Mouse (Mus musculus): ENCODE data around the gene Aatk. TPM values are rescaled to one million over a fixed set of nuclear protein-coding genes. Genes with fewer than 3 reads are reported as not detected.

The Aatk gene
- polyA plus RNA-seq, 1 experiment from 2014 or later, result 1.7 TPM

DNA sequence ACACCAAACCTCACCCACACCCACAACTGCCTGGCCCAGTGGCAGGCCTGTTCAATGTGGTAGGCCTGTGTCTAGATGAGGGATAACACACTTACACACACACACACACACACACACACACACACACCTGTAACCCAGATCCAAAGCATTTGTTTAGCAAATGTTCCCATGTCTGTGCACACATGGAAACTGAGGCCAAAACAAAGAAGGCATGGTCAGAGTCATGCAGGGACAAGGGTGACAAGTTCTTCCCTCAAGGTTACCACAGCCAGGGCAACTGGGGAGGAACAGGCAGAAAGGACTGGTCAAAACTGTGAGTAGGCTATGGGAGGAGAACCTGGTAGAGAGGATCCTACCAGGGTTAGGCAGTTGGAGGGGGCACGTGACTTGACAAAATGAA, 38.5 kb downstream of the Aatk start:
- Histone ChIP-seq H3K4me3 (ENCODE audit: low read length) (no peak overlapping the region), H3K4me1 (ENCODE audit: control insufficient read depth, insufficient read depth, low read length) (peaks cover 5% of the 10 kb centered on the region), H3K36me3 (ENCODE audit: control insufficient read depth, insufficient read depth, low read length) (no peaks in the 10 kb centered on the region), H3K9me3 (ENCODE audit: control insufficient read depth, low read length) (no peaks in the 10 kb centered on the region), H3K27me3 (replicated peaks; ENCODE audit: control insufficient read depth, insufficient read depth, low read length) (no peaks in the 10 kb centered on the region), H3K4me2 (ENCODE audit: low read depth, low read length) (no peak overlapping the region), H3K27ac (ENCODE audit: low read length) (no peak overlapping the region), H3K9ac (ENCODE audit: low read depth, low read length) (no peak overlapping the region)
- ATAC-seq, result no peak
- 92% methylated on average over 1 of the region's 1 CpGs for WGBS

DNA sequence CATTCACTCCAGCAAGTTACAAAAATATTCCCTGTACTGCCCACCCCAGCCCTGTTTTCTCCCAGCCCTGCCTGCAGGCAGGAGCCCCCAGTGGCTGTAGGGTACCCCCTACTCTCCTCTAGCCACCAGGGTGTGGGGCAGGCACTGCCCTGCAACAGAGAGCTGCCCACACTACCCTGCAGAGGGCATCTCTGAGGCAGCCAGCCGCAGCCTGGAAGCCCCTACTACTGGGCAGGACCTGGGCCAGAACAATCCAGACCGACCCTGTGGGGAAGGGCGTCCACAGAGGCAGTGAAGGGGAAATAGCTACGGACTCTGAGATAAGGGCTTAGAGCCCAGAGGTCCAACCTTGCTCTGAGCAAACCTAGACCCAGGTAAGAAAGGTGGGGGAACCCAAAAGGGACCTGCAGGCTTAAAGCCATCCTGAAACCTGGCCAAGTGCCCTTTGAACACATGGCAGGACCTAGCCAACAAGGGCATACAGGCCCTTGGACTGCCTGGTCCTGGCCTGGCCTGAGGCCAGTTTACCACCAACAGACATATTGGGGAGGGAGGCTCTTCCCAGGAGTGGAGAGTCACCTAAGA, 39.4 kb downstream of the Aatk start:
- no peak for ATAC-seq
- WGBS, result 67% methylated on average over 4 of the region's 4 CpGs
- Histone ChIP-seq H3K4me2 (ENCODE audit: low read depth, low read length) (no peak overlapping the region), H3K4me3 (ENCODE audit: low read length) (no peak overlapping the region), H3K4me1 (ENCODE audit: control insufficient read depth, insufficient read depth, low read length) (0 out of 2 replicates have a peak, but pooled peaks cover 2% of the 10 kb centered on the region), H3K9me3 (ENCODE audit: control insufficient read depth, low read length) (no peaks in the 10 kb centered on the region), H3K9ac (ENCODE audit: low read depth, low read length) (no peak overlapping the region), H3K27me3 (replicated peaks; ENCODE audit: control insufficient read depth, insufficient read depth, low read length) (no peaks in the 10 kb centered on the region), H3K27ac (ENCODE audit: low read length) (no peak overlapping the region), H3K36me3 (ENCODE audit: control insufficient read depth, insufficient read depth, low read length) (no peaks in the 10 kb centered on the region)

DNA sequence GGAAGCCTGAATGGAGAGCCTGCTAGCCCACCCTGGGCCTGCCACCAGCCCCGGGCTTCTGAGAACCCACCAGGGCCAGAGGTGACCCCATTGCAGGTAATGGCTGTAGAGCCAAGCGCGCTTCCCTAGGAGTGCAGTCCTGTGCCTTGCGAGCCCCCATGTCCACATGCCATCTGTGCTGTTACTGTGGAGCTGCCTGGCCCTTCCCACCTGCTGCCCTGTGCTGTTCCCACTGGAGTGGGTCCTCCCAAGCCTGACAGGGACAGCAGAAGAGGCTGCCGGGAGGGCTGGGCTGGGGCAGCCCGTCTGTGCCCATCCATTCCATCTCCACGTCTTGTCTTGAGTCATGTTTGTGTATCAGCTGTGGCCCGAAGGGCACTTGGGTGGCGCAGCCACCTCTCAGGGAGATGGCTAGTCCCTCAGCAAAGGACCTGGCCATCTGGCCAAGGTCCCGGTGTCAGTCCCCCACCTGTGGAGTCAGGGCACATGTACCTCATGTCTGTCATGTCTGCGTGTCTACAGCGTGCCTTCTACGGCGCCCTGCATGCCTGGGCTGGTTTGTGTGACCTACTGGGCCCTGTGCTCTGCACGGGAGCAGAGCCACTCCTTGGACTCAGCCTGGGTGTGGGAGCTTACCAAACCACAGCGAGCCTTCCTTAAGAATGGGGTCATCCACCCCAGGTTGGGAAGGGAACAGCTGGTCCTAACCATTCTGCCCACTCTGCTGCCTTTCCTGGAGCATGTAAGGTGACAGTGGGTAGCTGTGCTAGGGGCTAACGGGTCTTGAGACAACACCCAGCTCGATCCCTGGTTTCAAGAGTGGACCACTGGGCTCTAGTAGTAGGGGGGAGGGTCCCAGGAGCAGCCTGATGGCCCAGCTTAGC, 41.3 kb downstream of the Aatk start:
- no peak overlapping the region; the same call in 1 of the 2 replicates for H3K9ac ChIP-seq (ENCODE audit: low read depth, low read length)

DNA sequence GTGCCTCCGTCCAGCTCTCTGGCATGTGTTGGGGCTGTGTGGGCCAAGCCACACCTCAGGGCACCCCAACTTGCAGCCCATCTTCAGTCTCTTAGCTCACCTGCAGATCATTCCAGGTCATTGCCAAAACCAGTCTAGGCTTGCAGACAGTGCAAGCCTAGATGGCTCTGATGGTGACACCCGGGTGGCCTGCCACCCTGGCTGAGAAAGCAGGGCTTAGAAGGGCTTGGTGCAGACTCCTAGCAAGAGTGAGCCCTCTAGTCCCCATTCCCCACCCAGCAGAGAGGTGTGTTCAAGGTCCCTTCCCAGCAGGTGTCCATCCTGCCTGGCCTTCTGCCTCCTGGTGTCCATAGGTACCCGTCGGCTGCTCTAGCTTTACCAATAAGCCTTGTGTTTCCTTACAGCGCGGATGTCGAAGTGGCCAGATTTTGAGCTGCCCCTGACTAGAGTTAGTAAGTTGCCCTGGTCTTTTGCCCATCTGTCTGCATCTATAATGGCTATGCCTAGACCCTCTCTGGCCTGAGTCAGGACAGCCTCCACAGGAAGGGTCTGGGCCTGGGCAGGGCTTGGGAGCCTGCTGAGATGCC, 44.2 kb downstream of the Aatk start:
- ATAC-seq, result no peak
- WGBS, result 91% methylated on average over 7 of the region's 7 CpGs
- no peak overlapping the region for H3K27ac ChIP-seq (ENCODE audit: low read length)

More for the DNA sequence above, 41.3 kb downstream of the Aatk start:
- Histone ChIP-seq H3K36me3 (ENCODE audit: control insufficient read depth, insufficient read depth, low read length) (no peaks in the 10 kb centered on the region), H3K27ac (ENCODE audit: low read length) (no peak overlapping the region), H3K4me2 (ENCODE audit: low read depth, low read length) (no peak overlapping the region), H3K4me3 (ENCODE audit: low read length) (no peak overlapping the region), H3K9me3 (ENCODE audit: control insufficient read depth, low read length) (no peaks in the 10 kb centered on the region), H3K27me3 (replicated peaks; ENCODE audit: control insufficient read depth, insufficient read depth, low read length) (no peaks in the 10 kb centered on the region), H3K4me1 (ENCODE audit: control insufficient read depth, insufficient read depth, low read length) (no peaks in the 10 kb centered on the region)
- WGBS, result 88% methylated on average over 18 of the region's 18 CpGs
- no peak for ATAC-seq

DNA sequence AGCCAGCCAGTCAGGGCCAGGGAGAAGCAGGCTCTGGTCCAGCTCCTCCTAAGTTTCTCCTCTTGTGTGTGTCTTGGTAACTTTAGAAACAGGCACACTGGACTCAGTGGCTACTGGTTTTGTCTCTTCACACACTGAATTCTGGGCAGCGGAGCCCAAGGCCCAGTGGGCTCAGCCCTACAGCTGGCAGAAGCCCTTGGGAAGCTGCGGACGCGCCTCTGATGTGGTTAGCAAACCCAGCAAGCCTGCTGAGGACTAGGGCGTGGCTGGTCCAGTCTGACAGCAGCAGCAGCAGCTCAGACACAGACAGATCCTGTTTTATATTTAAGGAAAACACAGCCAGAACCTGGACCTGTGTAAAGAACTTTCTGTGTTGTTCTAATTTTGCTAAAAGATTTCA, 44.9 kb downstream of the Aatk start:
- Histone ChIP-seq H3K4me3 (ENCODE audit: low read length) (no peak overlapping the region), H3K9ac (ENCODE audit: low read depth, low read length) (no peak overlapping the region), H3K36me3 (ENCODE audit: control insufficient read depth, insufficient read depth, low read length) (no peaks in the 10 kb centered on the region), H3K27me3 (replicated peaks; ENCODE audit: control insufficient read depth, insufficient read depth, low read length) (no peaks in the 10 kb centered on the region), H3K9me3 (ENCODE audit: control insufficient read depth, low read length) (no peaks in the 10 kb centered on the region), H3K4me2 (ENCODE audit: low read depth, low read length) (no peak overlapping the region), H3K4me1 (ENCODE audit: control insufficient read depth, insufficient read depth, low read length) (no peaks in the 10 kb centered on the region), H3K27ac (ENCODE audit: low read length) (no peak overlapping the region)
- no peak for ATAC-seq
- 81% methylated on average over 5 of the region's 5 CpGs for WGBS

More for the DNA sequence above, 44.2 kb downstream of the Aatk start:
- Histone ChIP-seq H3K9ac (ENCODE audit: low read depth, low read length) (no peak overlapping the region), H3K36me3 (ENCODE audit: control insufficient read depth, insufficient read depth, low read length) (no peaks in the 10 kb centered on the region), H3K9me3 (ENCODE audit: control insufficient read depth, low read length) (no peaks in the 10 kb centered on the region), H3K4me3 (ENCODE audit: low read length) (no peak overlapping the region), H3K4me1 (ENCODE audit: control insufficient read depth, insufficient read depth, low read length) (no peaks in the 10 kb centered on the region), H3K4me2 (ENCODE audit: low read depth, low read length) (no peak overlapping the region), H3K27me3 (replicated peaks; ENCODE audit: control insufficient read depth, insufficient read depth, low read length) (no peaks in the 10 kb centered on the region)

DNA sequence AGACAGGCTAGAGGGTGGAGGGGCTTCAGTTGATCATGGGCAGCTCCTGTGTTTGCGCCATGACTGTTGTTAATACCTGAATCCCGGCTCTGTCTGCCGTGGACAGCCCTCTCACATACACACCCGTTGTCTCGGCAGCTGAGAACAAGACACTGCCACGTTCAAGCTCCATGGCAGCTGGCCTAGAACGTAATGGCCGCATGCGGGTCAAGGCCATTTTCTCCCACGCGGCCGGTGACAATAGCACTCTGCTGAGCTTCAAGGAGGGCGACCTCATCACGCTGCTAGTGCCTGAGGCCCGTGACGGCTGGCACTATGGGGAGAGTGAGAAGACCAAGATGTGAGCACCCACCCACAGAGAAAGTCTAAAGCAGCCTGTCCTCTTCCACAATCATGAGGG, 49.6 kb downstream of the Aatk start:
- no peak overlapping the region for H3K9ac ChIP-seq (ENCODE audit: low read depth, low read length)
- H3K27ac ChIP-seq (ENCODE audit: low read length), result no peak overlapping the region
- H3K4me3 ChIP-seq (ENCODE audit: low read length), result no peak overlapping the region
- 85% methylated on average over 16 of the region's 16 CpGs for WGBS
- H3K9me3 ChIP-seq (ENCODE audit: control insufficient read depth, low read length), result no peaks in the 10 kb centered on the region
- H3K36me3 ChIP-seq (ENCODE audit: control insufficient read depth, insufficient read depth, low read length), result no peaks in the 10 kb centered on the region
- H3K27me3 ChIP-seq (replicated peaks; ENCODE audit: control insufficient read depth, insufficient read depth, low read length), result no peaks in the 10 kb centered on the region
- H3K4me2 ChIP-seq (ENCODE audit: low read depth, low read length), result no peak overlapping the region
- no peaks in the 10 kb centered on the region for H3K4me1 ChIP-seq (ENCODE audit: control insufficient read depth, insufficient read depth, low read length)
- ATAC-seq, result no peak

DNA sequence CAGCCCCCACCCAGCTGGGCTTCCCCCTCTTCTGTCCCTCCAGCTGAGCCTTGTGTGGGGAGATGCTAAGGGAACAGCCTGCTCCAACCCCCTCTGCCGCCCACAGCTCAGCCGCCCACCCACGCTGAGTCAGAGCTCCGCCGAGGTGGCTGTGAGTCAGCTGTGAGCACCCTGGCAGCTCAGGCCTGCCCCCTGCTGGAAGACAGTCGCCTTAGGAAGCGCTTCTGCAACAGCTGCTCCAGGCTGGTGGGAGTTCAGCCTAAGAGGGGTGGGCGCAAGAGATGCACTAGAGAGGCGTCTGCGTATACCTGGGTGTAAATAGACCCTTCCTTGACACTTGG, 55.7 kb downstream of the Aatk start:
- no peaks in the 10 kb centered on the region for H3K27me3 ChIP-seq (replicated peaks; ENCODE audit: control insufficient read depth, insufficient read depth, low read length)
- ATAC-seq, result peak; percentile 78
- no peaks in the 10 kb centered on the region for H3K36me3 ChIP-seq (ENCODE audit: control insufficient read depth, insufficient read depth, low read length)
- no peaks in the 10 kb centered on the region for H3K9me3 ChIP-seq (ENCODE audit: control insufficient read depth, low read length)
- H3K27ac ChIP-seq (ENCODE audit: low read length), result peak overlapping the region; percentile 49
- H3K4me2 ChIP-seq (ENCODE audit: low read depth, low read length), result no peak overlapping the region; the same call in 1 of the 2 replicates
- 0 out of 2 replicates have a peak overlapping the region, but pooled peaks have one; percentile 38 for H3K9ac ChIP-seq (ENCODE audit: low read depth, low read length)
- peaks cover 24% of the 10 kb centered on the region for H3K4me1 ChIP-seq (ENCODE audit: control insufficient read depth, insufficient read depth, low read length)
- H3K4me3 ChIP-seq (ENCODE audit: low read length), result no peak overlapping the region
- WGBS, result 7% methylated on average over 10 of the region's 10 CpGs

DNA sequence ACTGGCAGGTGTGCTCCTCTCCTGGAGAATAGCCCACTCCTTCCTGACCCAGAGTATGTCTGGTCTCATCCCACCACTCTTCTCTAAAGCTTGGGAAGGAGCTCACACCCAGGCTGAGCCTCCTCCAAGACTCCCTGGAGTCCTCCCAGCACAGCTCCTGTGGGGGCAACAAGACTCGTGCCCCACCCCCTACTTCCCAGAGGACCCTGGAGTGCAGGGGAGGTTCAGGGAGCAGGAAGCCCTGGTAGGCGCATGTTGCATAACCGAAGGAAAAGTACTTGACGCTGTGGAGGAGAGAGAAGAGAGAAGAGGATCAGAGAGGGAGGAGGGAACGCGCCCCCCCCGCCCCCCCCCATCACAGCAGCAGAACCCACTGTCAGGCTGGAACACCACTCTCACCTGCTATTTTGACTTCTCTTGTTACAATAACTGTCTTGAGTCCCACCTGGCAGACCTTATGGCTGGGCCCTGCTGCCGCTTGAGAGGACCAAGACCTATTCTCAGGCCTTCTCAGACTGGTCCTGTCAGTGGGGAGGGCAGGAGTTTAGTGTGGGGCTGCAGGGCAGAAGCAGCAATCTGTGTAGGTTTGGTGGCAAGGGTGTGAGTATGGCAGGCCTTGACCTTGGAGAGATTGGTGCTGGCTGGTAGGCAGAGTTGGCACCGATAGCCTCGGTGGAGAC, 56.2 kb downstream of the Aatk start:
- no peak overlapping the region for H3K4me3 ChIP-seq (ENCODE audit: low read length)
- WGBS, result 46% methylated on average over 10 of the region's 10 CpGs
- H3K27me3 ChIP-seq (replicated peaks; ENCODE audit: control insufficient read depth, insufficient read depth, low read length), result no peaks in the 10 kb centered on the region
- no peak overlapping the region; the same call in 1 of the 2 replicates for H3K4me2 ChIP-seq (ENCODE audit: low read depth, low read length)
- ATAC-seq, result peak; percentile 52
- H3K9me3 ChIP-seq (ENCODE audit: control insufficient read depth, low read length), result no peaks in the 10 kb centered on the region
- H3K4me1 ChIP-seq (ENCODE audit: control insufficient read depth, insufficient read depth, low read length), result peaks cover 24% of the 10 kb centered on the region
- H3K36me3 ChIP-seq (ENCODE audit: control insufficient read depth, insufficient read depth, low read length), result no peaks in the 10 kb centered on the region
- H3K27ac ChIP-seq (ENCODE audit: low read length), result peak overlapping the region; percentile 49
- H3K9ac ChIP-seq (ENCODE audit: low read depth, low read length), result 0 out of 2 replicates have a peak overlapping the region, but pooled peaks have one; percentile 38

DNA sequence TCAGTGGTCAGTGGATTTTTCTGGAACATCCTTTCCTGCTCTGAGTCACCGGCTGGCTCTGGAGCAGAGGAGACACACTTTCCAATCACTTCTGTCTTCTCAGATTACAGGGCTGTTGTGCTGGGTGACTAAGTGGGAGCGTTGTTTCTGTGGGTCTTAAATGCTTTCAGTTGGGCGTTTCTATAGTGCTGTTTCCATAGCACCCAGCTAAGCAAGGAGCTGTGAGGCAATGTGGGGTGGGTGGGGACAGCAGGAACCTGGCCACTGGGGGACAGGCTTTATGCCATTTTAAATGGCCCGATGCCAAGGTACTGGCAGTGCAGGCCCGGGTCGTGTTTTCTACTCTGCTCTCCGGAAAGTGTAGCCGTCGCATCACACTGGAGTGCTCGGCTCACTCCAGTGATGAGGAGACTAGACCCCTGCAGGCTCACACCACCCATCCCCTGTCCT, 57.8 kb downstream of the Aatk start:
- peaks cover 24% of the 10 kb centered on the region for H3K4me1 ChIP-seq (ENCODE audit: control insufficient read depth, insufficient read depth, low read length)
- WGBS, result 28% methylated on average over 10 of the region's 10 CpGs
- ATAC-seq, result peak; percentile 61
- H3K27ac ChIP-seq (ENCODE audit: low read length), result peak overlapping the region; percentile 31; the same call in 1 of the 2 replicates
- no peaks in the 10 kb centered on the region for H3K9me3 ChIP-seq (ENCODE audit: control insufficient read depth, low read length)
- no peaks in the 10 kb centered on the region for H3K36me3 ChIP-seq (ENCODE audit: control insufficient read depth, insufficient read depth, low read length)
- H3K4me3 ChIP-seq (ENCODE audit: low read length), result no peak overlapping the region
- peak overlapping the region; percentile 7; the same call in 1 of the 2 replicates for H3K9ac ChIP-seq (ENCODE audit: low read depth, low read length)
- no peak overlapping the region for H3K4me2 ChIP-seq (ENCODE audit: low read depth, low read length)
- no peaks in the 10 kb centered on the region for H3K27me3 ChIP-seq (replicated peaks; ENCODE audit: control insufficient read depth, insufficient read depth, low read length)

Measured in intestine, embryonic 16.5 days (tissue).